Mouse (Mus musculus) adrenal gland, postnatal 14 days (tissue): ENCODE data around the gene A930009A15Rik. TPM values are rescaled to one million over a fixed set of nuclear protein-coding genes. Genes with fewer than 3 reads are reported as not detected.

Experiments
- total RNA-seq: library from RNA; stranded (reverse); gene quantifications from 2 replicates; pipeline ENCODE4 v1.2.3, GENCODE M21; 2021

Gene A930009A15Rik
- total RNA-seq, 1 experiment from 2014 or later, result not detected

Other genes with a start within 250 kb of the A930009A15Rik start
- 23.0 and 27.5 TPM in 2 replicates for gene Tmem19, start 207.5 kb upstream of the A930009A15Rik start, total RNA-seq
- gene Thap2, start 185.5 kb upstream of the A930009A15Rik start, total RNA-seq, result 14.5 and 15.4 TPM in 2 replicates
- gene Zfc3h1, start 185.0 kb upstream of the A930009A15Rik start, total RNA-seq, result 45.9 and 48.0 TPM in 2 replicates
- 21.4 and 23.7 TPM in 2 replicates for gene Lgr5, start 17.8 kb downstream of the A930009A15Rik start, total RNA-seq
- 2.3 and 2.7 TPM in 2 replicates for gene Tspan8, start 246.8 kb downstream of the A930009A15Rik start, total RNA-seq